13 mouse cellular contexts compared by ENCODE assay signal in the genomic region with DNA sequence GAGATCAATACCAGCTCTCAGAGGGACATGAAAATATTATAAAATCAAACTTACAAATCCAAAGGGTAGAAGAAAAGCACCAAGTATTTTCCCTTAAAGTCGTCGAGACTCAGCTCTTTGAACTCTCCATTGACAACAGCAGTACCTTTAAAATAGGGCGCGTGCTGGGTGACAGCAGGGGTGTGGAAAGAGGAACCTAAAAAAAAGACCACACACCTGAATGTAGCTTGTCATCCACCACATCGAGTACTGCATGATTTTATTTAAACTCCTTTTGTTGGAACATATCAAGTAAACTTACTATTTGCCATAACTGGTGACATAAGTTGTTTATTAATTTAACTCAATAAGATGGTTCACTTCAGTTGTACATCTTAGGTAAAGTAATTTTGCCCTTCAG.
"Had no signal": no experiment of that assay in that cellular context is flagged by ENCODE, and none has a peak within 500 bp of the region (broad histone marks: within the 10 kb centered on the region; RNA-seq: fewer than 3 reads in every experiment).

No protein-coding gene starts in this region.

- DNase-seq: kidney, adult 8-10 months; kidney, postnatal 25 days; lung, postnatal 14 days; right cerebral cortex, postnatal 25 days; thymus, postnatal 36 days had no signal

- H3K4me2 ChIP-seq: limb, embryonic 15.5 days; lung, embryonic 15.5 days; midbrain, embryonic 11.5 days; neural tube, embryonic 13.5 days had no signal

- H3K9me3 ChIP-seq: limb, embryonic 15.5 days; lung, embryonic 15.5 days; megakaryocyte, embryonic 14.5 days; neural tube, embryonic 13.5 days had no signal

- H3K9ac ChIP-seq: limb, embryonic 15.5 days; lung, embryonic 15.5 days; neural tube, embryonic 13.5 days had no signal

- H3K27me3 ChIP-seq: limb, embryonic 15.5 days; lung, embryonic 15.5 days; megakaryocyte, embryonic 14.5 days; neural tube, embryonic 13.5 days had no signal

- H3K4me3 ChIP-seq: left cerebral cortex, adult 2 months; limb, embryonic 15.5 days; lung, embryonic 15.5 days; neural tube, embryonic 13.5 days had no signal

- ATAC-seq: midbrain, embryonic 16.5 days had no signal

- H3K27ac ChIP-seq: left cerebral cortex, adult 2 months; limb, embryonic 15.5 days; lung, embryonic 15.5 days; macrophage; neural tube, embryonic 13.5 days had no signal
